Mouse (Mus musculus): Measurements from ENCODE around the gene Tnip3. TPM values are rescaled to one million over a fixed set of nuclear protein-coding genes. Genes with fewer than 3 reads are reported as not detected.

Tnip3 gene
- 0.03 TPM for polyA plus RNA-seq (2021)

GRCm38 (mm10) chr6:65525192-65525591 is at the start of gene Tnip3:
Tnip3 (plus strand) TSS chr6:65525313.
- ChIA-PET CTCF (no interaction called here), POLR2A (no interaction called here)
- ATAC-seq (no peak), DNase-seq (ENCODE audit: low read depth, low spot score) (no peak)
- peaks cover 20% of the 10 kb centered on the region for H3K27me3 ChIP-seq
- in situ Hi-C loops (cut with MboI; ENCODE audit: low pct_unique_long_range_greater_than_20kb) = no loop called here
- TF ChIP-seq CTCF (IDR thresholded peaks at IDR 0.05) = no peak

- in situ Hi-C loops (cut with MboI; ENCODE audit: low pct_unique_long_range_greater_than_20kb) = no loop called here
- CTCF ChIA-PET = no interaction called here
- H3K27me3 ChIP-seq = peaks cover 4% of the 10 kb centered on the region
- POLR2A ChIA-PET = no interaction called here
- DNase-seq (ENCODE audit: low read depth, low spot score) (no peak), ATAC-seq (no peak)
- TF ChIP-seq CTCF (IDR thresholded peaks at IDR 0.05) = no peak
These were observed 26.3 kb upstream of the Tnip3 start for GRCm38 (mm10) chr6:65498786-65499185.

- peak; percentile 83 for TF ChIP-seq CTCF (IDR thresholded peaks at IDR 0.05)
- H3K27me3 ChIP-seq = peaks cover 6% of the 10 kb centered on the region
- no peak for DNase-seq (ENCODE audit: low read depth, low spot score)
- ChIA-PET CTCF (interaction anchor here (0.6 to 1.7 kb wide), 2 partner anchors 10 kb away, joined by 3 to 4 read pairs; no protein-coding TSS in a partner anchor), POLR2A (no interaction called here)
- in situ Hi-C loops (cut with MboI; ENCODE audit: low pct_unique_long_range_greater_than_20kb) = loop anchor here (5.0 to 10.0 kb wide), 2 partner anchors 957 to 1015 kb away; no protein-coding TSS in a partner anchor
- peak; percentile 89 for ATAC-seq
These were observed 15.0 kb upstream of the Tnip3 start for GRCm38 (mm10) chr6:65510051-65510669.

- no peak for DNase-seq (ENCODE audit: low read depth, low spot score)
- peaks cover 6% of the 10 kb centered on the region for H3K27me3 ChIP-seq
- CTCF ChIA-PET = no interaction called here
- no peak for TF ChIP-seq CTCF (IDR thresholded peaks at IDR 0.05)
- no peak for ATAC-seq
- in situ Hi-C loops (cut with MboI; ENCODE audit: low pct_unique_long_range_greater_than_20kb) = loop anchor here (5.0 to 10.0 kb wide), 2 partner anchors 953 to 1011 kb away; no protein-coding TSS in a partner anchor
- POLR2A ChIA-PET = no interaction called here
These were observed 11.3 kb upstream of the Tnip3 start for GRCm38 (mm10) chr6:65513813-65514212.

- CTCF ChIA-PET = no interaction called here
- peaks cover 3% of the 10 kb centered on the region for H3K27me3 ChIP-seq
- TF ChIP-seq CTCF (IDR thresholded peaks at IDR 0.05) = no peak
- POLR2A ChIA-PET = no interaction called here
- DNase-seq (ENCODE audit: low read depth, low spot score) = no peak
- in situ Hi-C loops (cut with MboI; ENCODE audit: low pct_unique_long_range_greater_than_20kb) = loop anchor here (10.0 kb wide), 1 partner anchor 1008 kb away; no protein-coding TSS in a partner anchor
- no peak for ATAC-seq
These were observed 8.4 kb upstream of the Tnip3 start for GRCm38 (mm10) chr6:65516759-65517158.

- no peak for TF ChIP-seq CTCF (IDR thresholded peaks at IDR 0.05)
- in situ Hi-C loops (cut with MboI; ENCODE audit: low pct_unique_long_range_greater_than_20kb) = no loop called here
- H3K27me3 ChIP-seq = peaks cover 3% of the 10 kb centered on the region
- ATAC-seq (no peak), DNase-seq (ENCODE audit: low read depth, low spot score) (no peak)
- POLR2A ChIA-PET = no interaction called here
- CTCF ChIA-PET = interaction anchor here (1.2 kb wide), 1 partner anchor 10 kb away, joined by 3 read pairs; no protein-coding TSS in a partner anchor
These were observed 4.3 kb upstream of the Tnip3 start for GRCm38 (mm10) chr6:65520821-65521220.

- POLR2A ChIA-PET = interaction anchor here (0.6 kb wide), 1 partner anchor 12 kb away, joined by 3 read pairs; no protein-coding TSS in a partner anchor
- peaks cover 20% of the 10 kb centered on the region for H3K27me3 ChIP-seq
- in situ Hi-C loops (cut with MboI; ENCODE audit: low pct_unique_long_range_greater_than_20kb) = no loop called here
- ATAC-seq (no peak), DNase-seq (ENCODE audit: low read depth, low spot score) (no peak)
- no peak for TF ChIP-seq CTCF (IDR thresholded peaks at IDR 0.05)
- CTCF ChIA-PET = interaction anchor here (1.2 kb wide), 1 partner anchor 10 kb away, joined by 3 read pairs; no protein-coding TSS in a partner anchor
These were observed 2.8 kb downstream of the Tnip3 start for GRCm38 (mm10) chr6:65527892-65528291.

GRCm38 (mm10) chr6:65531232-65531848 is 6.2 kb downstream of the Tnip3 start:
- in situ Hi-C loops (cut with MboI; ENCODE audit: low pct_unique_long_range_greater_than_20kb) = no loop called here

GRCm38 (mm10) chr6:65533687-65534086 is 8.6 kb downstream of the Tnip3 start:
- CTCF ChIA-PET = no interaction called here
- POLR2A ChIA-PET = no interaction called here
- ATAC-seq (no peak), DNase-seq (ENCODE audit: low read depth, low spot score) (no peak)
- peaks cover 8% of the 10 kb centered on the region for H3K27me3 ChIP-seq
- TF ChIP-seq CTCF (IDR thresholded peaks at IDR 0.05) = no peak
- in situ Hi-C loops (cut with MboI; ENCODE audit: low pct_unique_long_range_greater_than_20kb) = no loop called here

More at GRCm38 (mm10) chr6:65531232-65531848, 6.2 kb downstream of the Tnip3 start:
- ChIA-PET CTCF (no interaction called here), POLR2A (no interaction called here)
- TF ChIP-seq CTCF (IDR thresholded peaks at IDR 0.05) = no peak
- DNase-seq (ENCODE audit: low read depth, low spot score) (no peak), ATAC-seq (no peak)
- peaks cover 17% of the 10 kb centered on the region for H3K27me3 ChIP-seq

- in situ Hi-C loops (cut with MboI; ENCODE audit: low pct_unique_long_range_greater_than_20kb) = no loop called here
- TF ChIP-seq CTCF (IDR thresholded peaks at IDR 0.05) = no peak
- no peak for ATAC-seq
- H3K27me3 ChIP-seq = no peaks in the 10 kb centered on the region
- no peak for DNase-seq (ENCODE audit: low read depth, low spot score)
- CTCF ChIA-PET = no interaction called here
- POLR2A ChIA-PET = no interaction called here
These were observed 12.3 kb downstream of the Tnip3 start for GRCm38 (mm10) chr6:65537327-65537884.

- ChIA-PET POLR2A (no interaction called here), CTCF (no interaction called here)
- ATAC-seq (no peak), DNase-seq (ENCODE audit: low read depth, low spot score) (no peak)
- no peak for TF ChIP-seq CTCF (IDR thresholded peaks at IDR 0.05)
- no peaks in the 10 kb centered on the region for H3K27me3 ChIP-seq
- in situ Hi-C loops (cut with MboI; ENCODE audit: low pct_unique_long_range_greater_than_20kb) = no loop called here
These were observed 13.0 kb downstream of the Tnip3 start for GRCm38 (mm10) chr6:65538022-65538652.
